Mouse (Mus musculus) kidney, postnatal 36 days (tissue): Measurements from ENCODE around the gene Zfp664.
A peak's percentile ranks its signal among the peaks of the same experiment; 100 is the strongest.

ENCODE experiments used
- DNase-seq, 2 experiments: peaks; one replicate each; pipeline ENCODE4 v3.0.0; 2021 to 2022; ENCODE audit warnings: mixed read lengths in 2 of 2

Gene Zfp664

DNA sequence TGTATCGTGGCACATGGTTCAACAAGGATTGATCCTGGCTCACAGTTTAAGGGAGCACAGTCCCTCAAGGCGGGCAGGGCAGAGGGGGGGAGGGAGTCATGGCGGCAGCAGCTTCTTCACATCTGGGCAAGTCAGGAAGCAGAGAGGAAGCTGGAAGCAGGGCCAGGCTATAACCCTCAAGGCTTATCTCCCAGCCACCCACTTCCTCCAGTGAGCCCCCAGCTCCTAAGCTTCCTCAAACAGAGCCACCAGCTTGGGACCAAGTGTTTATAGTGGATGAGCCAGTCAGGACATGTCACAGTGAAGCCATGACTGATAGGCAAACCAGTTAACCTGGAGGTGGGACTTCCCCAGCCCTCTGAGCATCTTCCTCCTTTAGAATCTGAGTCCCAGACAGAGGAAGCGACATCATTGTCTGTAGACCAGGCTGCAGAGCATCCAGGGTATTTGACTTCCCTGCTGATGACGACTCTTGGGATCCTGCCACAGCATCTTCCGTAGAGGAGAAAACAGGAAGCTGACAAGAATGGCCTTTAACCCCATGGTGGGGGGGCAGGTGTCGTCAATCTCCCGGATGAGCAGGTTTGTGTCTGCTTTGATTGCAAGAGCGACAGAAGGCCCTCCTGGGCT is 67.0 kb downstream of the Zfp664 start:
- DNase-seq = peak; percentile 75 to 77

DNA sequence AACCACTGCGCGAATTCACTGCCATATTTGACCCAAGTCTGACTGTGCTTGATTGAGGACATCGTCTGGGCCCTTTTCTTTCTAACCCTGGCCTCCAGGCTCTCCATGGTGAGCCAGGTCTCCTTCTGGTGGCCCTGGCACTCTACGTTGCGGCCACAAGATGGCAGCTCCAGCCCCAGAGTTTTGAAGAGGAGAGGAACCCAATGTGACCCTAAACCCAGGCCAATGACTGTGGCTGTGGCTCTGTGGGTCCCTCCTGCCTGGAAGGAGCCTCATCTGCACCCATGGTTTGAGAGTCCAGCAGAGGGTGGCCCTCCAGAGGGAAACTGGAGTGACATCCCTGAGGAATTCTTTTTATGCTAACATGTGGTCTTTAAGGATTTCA is 67.6 kb downstream of the Zfp664 start:
- peak in 1 of 2 experiments; percentile 64 for DNase-seq

GRCm38 (mm10) chr5:124930603-124931002 is 68.1 kb downstream of the Zfp664 start:
- DNase-seq = no peak

DNA sequence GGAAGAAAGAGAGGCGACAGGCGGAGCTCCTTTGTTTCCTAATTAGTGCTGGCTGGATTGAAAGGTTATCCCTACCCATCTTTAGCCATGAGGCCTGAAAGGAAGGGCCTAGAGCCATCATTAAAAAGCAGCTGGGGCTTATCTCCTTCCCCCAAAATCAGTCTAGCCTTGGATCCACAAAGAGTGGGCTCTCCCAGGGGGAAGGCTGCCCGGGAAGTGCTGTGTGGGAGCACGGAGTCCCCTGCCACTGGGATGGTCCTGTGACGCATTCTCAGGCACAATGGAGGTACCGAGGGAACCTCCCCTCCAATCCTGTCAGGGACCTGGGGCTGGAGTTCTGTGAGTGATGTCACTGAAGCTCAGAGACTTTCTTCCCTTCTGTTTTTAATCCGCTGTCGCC is 68.6 kb downstream of the Zfp664 start:
- DNase-seq = no peak

DNA sequence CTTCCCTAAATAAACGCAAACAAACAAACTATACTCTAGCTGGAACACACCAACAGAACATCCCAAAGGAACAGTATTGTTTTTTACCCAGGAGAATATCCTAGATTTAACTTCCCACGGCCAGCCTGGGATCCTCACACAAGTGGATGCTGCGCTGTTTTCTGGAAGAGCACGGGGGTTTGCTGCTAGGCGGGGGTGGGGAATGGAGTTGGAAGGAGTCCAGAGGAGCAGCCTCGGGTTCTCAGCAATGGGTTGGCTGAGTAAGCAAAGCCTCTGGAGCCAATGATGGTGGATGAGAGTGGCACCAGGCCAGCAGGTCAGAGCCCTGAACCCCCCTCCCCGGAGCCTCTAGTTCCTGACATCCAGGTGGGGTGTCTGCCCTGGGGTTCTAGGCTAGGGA is 72.1 kb downstream of the Zfp664 start:
- DNase-seq = no peak

DNA sequence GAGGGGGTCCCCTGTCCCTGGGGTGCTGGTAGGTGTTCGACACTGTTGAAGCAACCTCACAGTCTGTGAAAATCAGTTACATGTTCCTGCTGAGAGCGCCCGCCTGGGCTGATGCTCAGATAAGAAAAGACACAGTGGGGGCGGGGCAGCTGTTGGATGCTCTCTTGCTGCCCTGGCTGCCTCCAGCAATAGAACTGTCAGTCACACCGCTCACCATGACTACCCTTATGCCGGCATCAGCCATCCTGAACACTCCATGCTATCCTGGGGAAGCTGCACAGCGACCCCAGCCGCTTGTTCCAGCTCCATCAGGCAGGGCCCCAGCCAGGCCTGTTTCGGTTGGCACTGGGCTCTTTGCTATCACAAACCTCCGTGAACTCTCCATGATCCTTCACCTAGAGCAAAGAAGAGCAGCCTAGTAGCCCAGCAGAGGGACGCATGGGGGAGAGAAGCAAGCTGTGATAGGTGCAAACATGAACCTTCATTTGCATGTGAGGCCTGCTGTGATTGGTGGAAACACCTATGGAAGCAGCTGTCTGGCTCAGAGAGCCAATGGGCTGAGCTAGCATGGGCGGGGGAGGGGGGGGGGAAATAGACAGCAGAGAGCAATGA is 80.8 kb downstream of the Zfp664 start:
- no peak for DNase-seq

GRCm38 (mm10) chr5:124943793-124944383 is 81.4 kb downstream of the Zfp664 start:
- peak; percentile 35 to 87 for DNase-seq

DNA sequence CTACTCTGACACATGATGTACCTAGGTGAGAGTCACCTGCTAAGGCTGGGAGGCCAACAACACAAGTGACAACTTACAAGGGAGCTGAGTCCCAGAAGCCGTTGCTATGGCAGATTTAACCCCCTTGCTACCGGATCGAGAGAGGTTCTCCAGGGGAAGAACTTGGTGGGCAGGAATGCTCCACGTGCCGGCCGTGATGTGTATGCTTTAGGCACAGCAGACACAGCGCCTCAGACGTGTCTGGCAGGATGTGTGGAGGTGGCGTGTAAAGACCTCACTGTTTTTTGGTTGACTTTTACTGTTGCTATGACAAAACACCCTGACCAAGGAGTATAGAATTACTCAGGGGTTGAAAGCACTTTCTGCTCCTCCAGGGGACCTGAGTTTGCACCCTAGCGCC is 81.9 kb downstream of the Zfp664 start:
- no peak for DNase-seq

- no peak for DNase-seq
These were observed 82.6 kb downstream of the Zfp664 start for GRCm38 (mm10) chr5:124945046-124945445.

DNA sequence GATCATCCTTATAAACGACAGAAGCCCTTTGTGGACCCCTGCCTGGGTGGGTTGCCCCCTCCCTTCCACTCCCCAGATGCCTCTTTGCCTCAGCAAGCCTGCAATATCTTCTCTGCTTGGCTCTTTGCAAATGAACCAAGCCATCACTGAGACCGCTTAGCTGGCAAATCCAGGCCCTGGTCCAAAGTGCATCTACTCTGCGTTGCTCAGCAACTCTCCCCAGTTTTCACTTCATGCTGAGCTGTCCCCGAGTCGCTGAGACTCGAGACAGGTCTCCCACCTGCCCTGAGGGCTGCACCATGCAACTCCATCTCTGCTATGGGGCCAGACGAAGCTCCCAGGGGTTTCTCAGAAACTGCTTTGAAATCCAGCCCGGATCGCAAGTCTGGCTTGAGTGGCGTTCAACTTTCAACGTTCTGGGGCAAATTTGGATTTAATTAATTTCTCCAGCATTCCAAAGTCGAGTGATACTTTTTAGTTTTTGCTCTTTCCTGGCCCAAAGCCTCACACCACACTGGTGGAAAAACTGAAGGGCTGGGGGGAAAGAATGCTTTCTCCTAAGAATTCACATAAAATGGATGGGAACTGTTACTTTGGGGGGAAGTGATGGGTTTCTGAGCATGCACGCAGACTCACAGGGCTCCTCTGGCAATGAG is 88.3 kb downstream of the Zfp664 start:
- peak; percentile 30 to 57 for DNase-seq

- no peak for DNase-seq
These were observed 88.8 kb downstream of the Zfp664 start for GRCm38 (mm10) chr5:124951333-124951732.
